ENCODE assay signal across 8 mouse cellular contexts in the genomic region with DNA sequence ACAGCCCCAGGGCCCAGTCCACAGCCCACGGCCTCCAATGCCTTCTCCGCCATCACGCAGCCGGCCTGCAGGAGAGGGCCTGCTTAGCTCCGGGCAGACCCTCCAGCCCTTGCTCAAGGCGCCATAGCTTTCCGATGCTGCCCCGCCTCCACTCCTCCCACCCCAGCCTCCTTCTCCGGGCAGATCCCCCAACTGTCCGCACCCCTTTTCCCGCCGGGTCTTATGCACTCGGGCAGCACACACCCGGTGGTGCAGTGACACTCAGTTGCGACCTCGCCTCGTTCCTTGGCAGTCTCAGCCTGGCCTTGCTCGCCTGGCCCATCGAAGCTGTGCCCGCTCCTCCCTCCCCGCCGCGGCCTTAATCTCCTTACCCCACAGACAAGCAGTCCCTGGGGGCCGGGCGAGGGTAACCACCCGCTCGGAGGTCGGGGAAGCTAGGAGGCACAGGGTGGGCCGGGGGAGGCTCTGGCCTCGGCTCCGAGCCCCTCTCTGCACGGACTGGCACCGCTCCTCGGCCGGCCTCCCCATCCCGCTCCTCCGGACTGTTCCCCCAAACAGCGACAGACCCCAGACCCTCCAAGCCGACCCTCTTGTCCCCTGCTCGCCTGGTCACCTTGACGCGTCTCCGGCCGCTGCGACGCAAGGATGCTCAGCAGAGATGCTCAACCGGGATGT. TPM values are rescaled to one million over a fixed set of nuclear protein-coding genes. Genes with fewer than 3 reads are reported as not detected.
DNase-seq lines count a peak whose midpoint lies in the region; ATAC-seq and TF ChIP-seq lines count a peak whose summit lies in the region.

No protein-coding gene starts in this region.

- no peaks in the 10 kb centered on the region for H3K9me3 ChIP-seq in forebrain, postnatal 0 days (ENCODE audit: low read length)
- H3K9me3 ChIP-seq in liver, embryonic 12.5 days (replicated peaks), result peaks cover 5% of the 10 kb centered on the region
- no peaks in the 10 kb centered on the region for H3K9me3 ChIP-seq in neural tube, embryonic 15.5 days (replicated peaks)

- H3K36me3 ChIP-seq in forebrain, postnatal 0 days (ENCODE audit: insufficient read depth), result peaks cover 17% of the 10 kb centered on the region; the same call in 1 of the 2 replicates
- H3K36me3 ChIP-seq in liver, embryonic 12.5 days, result peaks cover 52% of the 10 kb centered on the region
- H3K36me3 ChIP-seq in neural tube, embryonic 15.5 days, result peaks cover 19% of the 10 kb centered on the region

- no peak; the same call in 1 of the 2 replicates for TF ChIP-seq CTCF in forebrain, postnatal 0 days (IDR thresholded peaks at IDR 0.05; ENCODE audit: low read depth)

- H3K4me2 ChIP-seq in forebrain, postnatal 0 days (ENCODE audit: low read depth), result peak overlapping the region; percentile 77
- peak overlapping the region; percentile 92 for H3K4me2 ChIP-seq in liver, embryonic 12.5 days
- H3K4me2 ChIP-seq in neural tube, embryonic 15.5 days, result peak overlapping the region; percentile 90

- peak overlapping the region; percentile 77 for H3K27ac ChIP-seq in forebrain, postnatal 0 days (ENCODE audit: low read depth, low read length)
- H3K27ac ChIP-seq in liver, embryonic 12.5 days, result peak overlapping the region; percentile 97
- H3K27ac ChIP-seq in neural tube, embryonic 15.5 days (replicated peaks), result peak overlapping the region; percentile 85

- ATAC-seq in forebrain, postnatal 0 days, result peak; percentile 62
- peak; percentile 41 for ATAC-seq in liver, embryonic 12.5 days
- peak; percentile 63 for ATAC-seq in neural tube, embryonic 15.5 days (ENCODE audit: low FRiP score)

- H3K4me3 ChIP-seq in forebrain, postnatal 0 days (ENCODE audit: low read depth, low read length), result peak overlapping the region; percentile 88
- peak overlapping the region; percentile 90 for H3K4me3 ChIP-seq in liver, embryonic 12.5 days
- H3K4me3 ChIP-seq in neural tube, embryonic 15.5 days (replicated peaks), result peak overlapping the region; percentile 83

- no peaks in the 10 kb centered on the region for H3K27me3 ChIP-seq in forebrain, postnatal 0 days (ENCODE audit: insufficient read depth, low read length)
- H3K27me3 ChIP-seq in liver, embryonic 12.5 days (replicated peaks), result peaks cover 19% of the 10 kb centered on the region
- no peaks in the 10 kb centered on the region for H3K27me3 ChIP-seq in neural tube, embryonic 15.5 days (replicated peaks)

- DNase-seq in gastrocnemius, postnatal 10 days, result peak; percentile 34
- no peak for DNase-seq in gastrocnemius, adult 18-20 months (ENCODE audit: low spot score)
- peak; percentile 34 for DNase-seq in CD4-positive, CD25-positive, alpha-beta regulatory T cell, adult 2 months (ENCODE audit: low read depth, low spot score)
- peak; percentile 63 for DNase-seq in cerebellum, adult 9-11 months
- DNase-seq in forebrain, postnatal 0 days, result peak; percentile 60
- no peak for DNase-seq in urinary bladder, postnatal 36 days (ENCODE audit: low spot score in 2 of 2)

- WGBS in forebrain, postnatal 0 days, result 3% methylated on average over 39 of the region's 47 CpGs
- 2% methylated on average over 47 of the region's 47 CpGs for WGBS in liver, embryonic 12.5 days (ENCODE audit: insufficient replicate concordance)
- under 1% methylated on average over 44 of the region's 47 CpGs for WGBS in neural tube, embryonic 15.5 days

- peaks cover 11% of the 10 kb centered on the region; the same call in 1 of the 2 replicates for H3K4me1 ChIP-seq in forebrain, postnatal 0 days (ENCODE audit: insufficient read depth)
- H3K4me1 ChIP-seq in liver, embryonic 12.5 days, result peaks cover 70% of the 10 kb centered on the region
- peaks cover 29% of the 10 kb centered on the region for H3K4me1 ChIP-seq in neural tube, embryonic 15.5 days

- H3K9ac ChIP-seq in forebrain, postnatal 0 days, result peak overlapping the region; percentile 90
- H3K9ac ChIP-seq in liver, embryonic 12.5 days, result peak overlapping the region; percentile 98
- peak overlapping the region; percentile 95 for H3K9ac ChIP-seq in neural tube, embryonic 15.5 days (replicated peaks)

RNA-seq across cellular contexts. Expression of gene Abcg4, which starts 0.9 kb away (rescaled TPM):
- total RNA-seq in gastrocnemius, postnatal 10 days (2021), result 1 to 10 TPM in 1 of 2 experiments, under 1 TPM in 1; 0.68 to 1.3 TPM
- under 1 TPM; 0.32 to 0.59 TPM for total RNA-seq in gastrocnemius, adult 18-20 months (2021)
- total RNA-seq in forebrain, postnatal 0 days (2014; rRNA removed), result 30.6 and 45.2 TPM in 2 replicates
- polyA plus RNA-seq in forebrain, postnatal 0 days (2015; fragmentation: Nextera tagmentation; extraction: Ambion mirVana), result 15.2 and 20.4 TPM in 2 replicates
- 20.1 and 21.7 TPM in 2 replicates for polyA plus RNA-seq in liver, embryonic 12.5 days (2016; fragmentation: Nextera tagmentation; extraction: Ambion mirVana)
- 26.8 and 30.3 TPM in 2 replicates for polyA plus RNA-seq in neural tube, embryonic 15.5 days (2015; fragmentation: Nextera tagmentation; extraction: Ambion mirVana)

RNA-seq across cellular contexts. Expression of gene Hinfp, which starts 17.9 kb away (rescaled TPM):
- 10 to 100 TPM in 1 of 2 experiments, 1 to 10 TPM in 1; 9.8 to 11.0 TPM for total RNA-seq in gastrocnemius, postnatal 10 days (2021)
- 1 to 10 TPM; 5.2 TPM for total RNA-seq in gastrocnemius, adult 18-20 months (2021)
- total RNA-seq in forebrain, postnatal 0 days (2014; rRNA removed), result 24.4 and 29.5 TPM in 2 replicates
- polyA plus RNA-seq in forebrain, postnatal 0 days (2015; fragmentation: Nextera tagmentation; extraction: Ambion mirVana), result 10.7 and 14.2 TPM in 2 replicates
- polyA plus RNA-seq in liver, embryonic 12.5 days (2016; fragmentation: Nextera tagmentation; extraction: Ambion mirVana), result 16.2 and 17.2 TPM in 2 replicates
- 28.0 and 28.2 TPM in 2 replicates for polyA plus RNA-seq in neural tube, embryonic 15.5 days (2015; fragmentation: Nextera tagmentation; extraction: Ambion mirVana)

RNA-seq across cellular contexts. Expression of gene Nlrx1, which starts 19.1 kb away (rescaled TPM):
- total RNA-seq in gastrocnemius, postnatal 10 days (2021), result 10 to 100 TPM; 21.6 to 23.0 TPM
- total RNA-seq in gastrocnemius, adult 18-20 months (2021), result 10 to 100 TPM; 21.7 to 21.8 TPM
- total RNA-seq in forebrain, postnatal 0 days (2014; rRNA removed), result 5.8 and 5.9 TPM in 2 replicates
- polyA plus RNA-seq in forebrain, postnatal 0 days (2015; fragmentation: Nextera tagmentation; extraction: Ambion mirVana), result 5.7 and 7.1 TPM in 2 replicates
- polyA plus RNA-seq in liver, embryonic 12.5 days (2016; fragmentation: Nextera tagmentation; extraction: Ambion mirVana), result 3.6 and 4.0 TPM in 2 replicates
- polyA plus RNA-seq in neural tube, embryonic 15.5 days (2015; fragmentation: Nextera tagmentation; extraction: Ambion mirVana), result 4.5 and 5.3 TPM in 2 replicates

RNA-seq across cellular contexts. Expression of gene C2cd2l, which starts 32.5 kb away (rescaled TPM):
- total RNA-seq in gastrocnemius, postnatal 10 days (2021), result 10 to 100 TPM in 1 of 2 experiments, 1 to 10 TPM in 1; 7.5 to 15.7 TPM
- total RNA-seq in gastrocnemius, adult 18-20 months (2021), result 10 to 100 TPM; 14.1 to 14.8 TPM
- total RNA-seq in forebrain, postnatal 0 days (2014; rRNA removed), result 42.9 and 54.2 TPM in 2 replicates
- polyA plus RNA-seq in forebrain, postnatal 0 days (2015; fragmentation: Nextera tagmentation; extraction: Ambion mirVana), result 26.2 and 33.2 TPM in 2 replicates
- 12.3 and 13.0 TPM in 2 replicates for polyA plus RNA-seq in liver, embryonic 12.5 days (2016; fragmentation: Nextera tagmentation; extraction: Ambion mirVana)
- 21.7 and 24.3 TPM in 2 replicates for polyA plus RNA-seq in neural tube, embryonic 15.5 days (2015; fragmentation: Nextera tagmentation; extraction: Ambion mirVana)

RNA-seq across cellular contexts. Expression of gene Pdzd3, which starts 36.3 kb away (rescaled TPM):
- total RNA-seq in gastrocnemius, postnatal 10 days (2021), result 1 to 10 TPM; 1.2 to 1.4 TPM
- 1 to 10 TPM; 1.1 to 1.4 TPM for total RNA-seq in gastrocnemius, adult 18-20 months (2021)
- 0.33 and 1.0 TPM in 2 replicates for total RNA-seq in forebrain, postnatal 0 days (2014; rRNA removed)
- polyA plus RNA-seq in forebrain, postnatal 0 days (2015; fragmentation: Nextera tagmentation; extraction: Ambion mirVana), result 0.43 and 1.0 TPM in 2 replicates
- 0.15 and 0.17 TPM in 2 replicates for polyA plus RNA-seq in liver, embryonic 12.5 days (2016; fragmentation: Nextera tagmentation; extraction: Ambion mirVana)
- 0.61 and 0.65 TPM in 2 replicates for polyA plus RNA-seq in neural tube, embryonic 15.5 days (2015; fragmentation: Nextera tagmentation; extraction: Ambion mirVana)

Comparison
In these comparisons a context has a peak if more than half of its experiments do, and no peak if none do; other contexts are left out.
1. DNase-seq: peak in gastrocnemius, postnatal 10 days (single experiment), CD4-positive, CD25-positive, alpha-beta regulatory T cell, adult 2 months (single experiment), cerebellum, adult 9-11 months (single experiment) and forebrain, postnatal 0 days (single experiment); none in gastrocnemius, adult 18-20 months (single experiment) and urinary bladder, postnatal 36 days (0 of 2).
2. RNA of gene Abcg4, which starts 0.9 kb away (total RNA-seq): 30.6 to 45.2 TPM in forebrain, postnatal 0 days; 0.68 to 1.3 TPM in gastrocnemius, postnatal 10 days and 0.32 to 0.59 TPM in gastrocnemius, adult 18-20 months; every median in the first group is over 10 times any median in the second.
3. Peak in every context shown above with its lines, with median percentiles within 50 percentile points of each other: ATAC-seq, H3K27ac ChIP-seq, H3K4me2 ChIP-seq, H3K4me3 ChIP-seq and H3K9ac ChIP-seq.